Mouse (Mus musculus): ENCODE data around the gene Kcnc4. TPM values are rescaled to one million over a fixed set of nuclear protein-coding genes. Genes with fewer than 3 reads are reported as not detected.

Gene Kcnc4
- polyA plus RNA-seq, 1 experiment from 2014 or later, result not detected

DNA sequence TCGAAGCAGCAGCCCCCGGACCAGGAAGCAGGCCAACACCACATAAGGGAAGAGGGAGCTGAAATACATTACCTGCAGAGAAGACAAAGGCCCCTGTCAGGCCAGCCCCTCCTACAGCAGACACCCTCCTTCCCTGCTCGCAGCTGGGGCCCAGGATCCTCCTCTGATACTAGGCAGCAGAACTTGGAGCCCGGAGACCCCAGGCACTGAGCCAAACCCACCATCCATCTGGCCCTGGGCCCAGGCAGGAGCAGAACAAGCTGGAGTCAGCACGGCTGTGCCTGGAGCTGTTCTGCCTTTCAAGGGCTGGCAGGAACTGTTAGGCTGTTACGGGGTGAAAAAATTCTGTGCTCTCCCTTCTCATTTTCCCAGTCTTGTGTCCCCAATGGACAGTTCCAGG lies 32.1 kb upstream of the Kcnc4 start:
- Histone ChIP-seq H3K4me1 (replicated peaks) (no peaks in the 10 kb centered on the region), H3K27me3 (no peaks in the 10 kb centered on the region), H3K27ac (no peak overlapping the region), H3K4me2 (no peak overlapping the region), H3K4me3 (replicated peaks) (no peak overlapping the region), H3K9ac (no peak overlapping the region), H3K36me3 (no peaks in the 10 kb centered on the region), H3K9me3 (replicated peaks) (no peaks in the 10 kb centered on the region)
- ATAC-seq (ENCODE audit: low read depth) (peak; percentile 31; the same call in 1 of the 2 replicates), DNase-seq (no peak)
- WGBS (ENCODE audit: insufficient replicate concordance), result 45% methylated on average over 6 of the region's 6 CpGs

DNA sequence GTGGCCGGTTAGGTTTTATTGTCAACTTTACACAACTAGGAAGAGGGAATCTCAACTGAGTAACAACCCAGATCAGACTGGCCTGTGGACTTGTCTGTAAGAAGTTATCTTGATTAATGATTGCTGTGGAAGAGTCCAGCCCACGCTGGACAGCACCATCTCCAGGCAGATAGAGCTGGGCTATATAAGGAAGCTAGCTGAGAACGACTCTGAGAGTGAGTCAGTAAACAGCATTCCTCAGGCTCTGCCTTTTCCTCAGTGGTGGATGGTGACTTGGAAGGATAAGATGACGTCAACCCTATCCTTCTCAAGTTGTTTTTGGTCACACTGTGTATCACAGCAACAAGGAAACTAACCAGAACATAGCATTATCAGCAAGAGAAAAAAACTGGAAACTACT lies 29.3 kb upstream of the Kcnc4 start:
- no peaks in the 10 kb centered on the region for H3K9me3 ChIP-seq (replicated peaks)
- 23% methylated on average over 4 of the region's 4 CpGs for WGBS (ENCODE audit: insufficient replicate concordance)
- no peaks in the 10 kb centered on the region for H3K27me3 ChIP-seq
- no peaks in the 10 kb centered on the region for H3K36me3 ChIP-seq
- H3K4me1 ChIP-seq (replicated peaks), result no peaks in the 10 kb centered on the region
- no peak overlapping the region for H3K4me3 ChIP-seq (replicated peaks)
- H3K4me2 ChIP-seq, result no peak overlapping the region
- H3K27ac ChIP-seq, result no peak overlapping the region
- ATAC-seq (ENCODE audit: low read depth), result no peak
- no peak for DNase-seq
- no peak overlapping the region for H3K9ac ChIP-seq

DNA sequence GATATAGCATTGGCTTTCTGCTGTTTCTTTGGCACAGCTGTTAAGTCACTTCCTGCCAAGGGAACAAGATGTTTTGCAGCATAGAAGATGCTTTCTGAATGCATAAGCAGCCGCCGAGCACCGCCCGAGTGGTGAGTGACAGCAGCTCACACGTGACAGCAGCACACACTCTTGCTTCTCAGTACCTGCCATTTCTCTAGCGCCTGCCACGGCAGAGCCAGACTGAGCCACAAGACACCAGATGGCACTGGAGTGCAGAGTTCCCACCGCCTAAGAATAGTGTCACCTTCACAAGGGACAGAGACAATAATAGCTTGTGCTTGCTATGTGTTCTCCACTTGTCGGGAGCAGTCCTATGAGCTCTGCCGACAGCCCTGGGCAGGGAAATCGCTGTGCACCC lies 23.9 kb upstream of the Kcnc4 start:
- Histone ChIP-seq H3K36me3 (no peaks in the 10 kb centered on the region), H3K27ac (no peak overlapping the region), H3K27me3 (no peaks in the 10 kb centered on the region), H3K4me3 (replicated peaks) (no peak overlapping the region), H3K4me1 (replicated peaks) (no peaks in the 10 kb centered on the region), H3K9ac (no peak overlapping the region), H3K4me2 (no peak overlapping the region), H3K9me3 (replicated peaks) (no peaks in the 10 kb centered on the region)
- 33% methylated on average over 11 of the region's 11 CpGs for WGBS (ENCODE audit: insufficient replicate concordance)
- ATAC-seq (ENCODE audit: low read depth), result no peak
- DNase-seq, result no peak

DNA sequence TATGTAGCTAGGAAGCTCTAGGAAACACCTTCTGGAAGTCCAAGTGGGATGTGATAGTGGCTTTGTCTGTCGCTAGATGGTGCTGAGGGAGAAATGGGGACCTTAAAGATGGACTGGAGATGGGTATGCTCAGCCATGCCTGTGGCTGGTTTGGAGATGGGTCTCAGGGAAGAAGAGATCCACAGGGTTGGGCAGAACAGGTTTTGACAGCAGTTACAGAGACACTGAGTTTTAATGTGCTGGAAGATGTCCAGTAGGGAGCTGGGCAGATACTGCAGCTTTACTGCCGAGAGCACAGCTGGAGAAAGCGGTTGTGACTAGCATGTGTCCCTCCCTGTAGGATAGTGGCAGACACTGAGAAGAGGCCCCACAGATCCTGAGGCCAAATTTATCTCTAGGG lies 21.3 kb upstream of the Kcnc4 start:
- WGBS (ENCODE audit: insufficient replicate concordance), result 26% methylated on average over 3 of the region's 3 CpGs
- DNase-seq (no peak), ATAC-seq (ENCODE audit: low read depth) (no peak)
- H3K4me1 ChIP-seq (replicated peaks), result no peaks in the 10 kb centered on the region
- H3K27me3 ChIP-seq, result no peaks in the 10 kb centered on the region
- H3K4me3 ChIP-seq (replicated peaks), result no peak overlapping the region
- no peak overlapping the region for H3K9ac ChIP-seq
- H3K27ac ChIP-seq, result no peak overlapping the region
- no peaks in the 10 kb centered on the region for H3K36me3 ChIP-seq
- no peak overlapping the region for H3K4me2 ChIP-seq
- no peaks in the 10 kb centered on the region for H3K9me3 ChIP-seq (replicated peaks)

DNA sequence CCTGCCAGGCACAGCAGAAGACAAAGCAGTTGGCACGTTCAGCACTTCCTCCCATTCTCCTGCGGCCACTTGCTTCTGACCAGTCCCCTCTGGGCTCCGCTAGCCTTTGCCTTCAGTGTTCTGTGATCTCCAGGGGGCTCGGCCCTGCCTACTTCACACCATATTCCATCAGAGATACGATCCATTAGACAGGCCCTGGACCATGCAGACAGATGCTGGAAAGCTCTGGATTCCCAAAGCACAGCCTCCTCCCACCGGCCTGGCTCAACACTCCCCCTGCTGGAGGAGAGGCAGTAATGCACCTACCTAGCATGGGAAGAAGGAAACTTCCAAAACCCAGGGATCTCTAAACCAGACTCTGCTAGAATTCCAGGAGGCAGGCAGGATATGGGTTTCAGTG lies 12.8 kb upstream of the Kcnc4 start:
- whole genome bisulfite sequencing (ENCODE audit: insufficient replicate concordance), result 17% methylated on average over 6 of the region's 6 CpGs
- no peak for DNase-seq
- peaks cover 4% of the 10 kb centered on the region; the same call in 1 of the 2 replicates for H3K27me3 ChIP-seq
- H3K4me1 ChIP-seq (replicated peaks), result no peaks in the 10 kb centered on the region
- H3K4me3 ChIP-seq (replicated peaks), result no peak overlapping the region
- no peak overlapping the region for H3K4me2 ChIP-seq
- no peaks in the 10 kb centered on the region for H3K9me3 ChIP-seq (replicated peaks)
- no peak overlapping the region for H3K9ac ChIP-seq
- no peak for ATAC-seq (ENCODE audit: low read depth)
- H3K27ac ChIP-seq, result no peak overlapping the region
- no peaks in the 10 kb centered on the region for H3K36me3 ChIP-seq

DNA sequence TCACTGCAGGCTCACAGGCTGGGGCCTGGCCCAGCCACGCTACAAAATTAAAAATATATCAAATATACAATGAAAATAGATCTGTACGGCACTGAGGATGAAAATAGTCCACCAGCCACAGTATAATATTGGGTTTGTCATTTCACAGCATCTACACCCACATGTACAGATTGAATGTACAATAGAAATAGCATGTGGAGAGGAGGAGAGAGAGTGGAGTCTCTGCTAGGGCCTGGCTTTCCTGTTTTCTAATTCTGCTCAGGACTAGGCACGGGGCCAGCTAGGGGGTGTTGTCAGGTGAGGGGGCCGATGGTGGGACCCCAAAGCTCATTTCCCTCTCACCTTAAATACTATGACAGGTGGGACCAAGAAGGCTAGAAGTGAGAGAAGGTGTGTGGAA lies 9.7 kb upstream of the Kcnc4 start:
- Histone ChIP-seq H3K9me3 (replicated peaks) (no peaks in the 10 kb centered on the region), H3K4me3 (replicated peaks) (no peak overlapping the region), H3K9ac (no peak overlapping the region), H3K36me3 (no peaks in the 10 kb centered on the region), H3K4me2 (no peak overlapping the region), H3K4me1 (replicated peaks) (no peaks in the 10 kb centered on the region), H3K27me3 (peaks cover 17% of the 10 kb centered on the region), H3K27ac (no peak overlapping the region)
- ATAC-seq (ENCODE audit: low read depth) (no peak), DNase-seq (no peak)
- WGBS (ENCODE audit: insufficient replicate concordance), result 58% methylated on average over 4 of the region's 4 CpGs

DNA sequence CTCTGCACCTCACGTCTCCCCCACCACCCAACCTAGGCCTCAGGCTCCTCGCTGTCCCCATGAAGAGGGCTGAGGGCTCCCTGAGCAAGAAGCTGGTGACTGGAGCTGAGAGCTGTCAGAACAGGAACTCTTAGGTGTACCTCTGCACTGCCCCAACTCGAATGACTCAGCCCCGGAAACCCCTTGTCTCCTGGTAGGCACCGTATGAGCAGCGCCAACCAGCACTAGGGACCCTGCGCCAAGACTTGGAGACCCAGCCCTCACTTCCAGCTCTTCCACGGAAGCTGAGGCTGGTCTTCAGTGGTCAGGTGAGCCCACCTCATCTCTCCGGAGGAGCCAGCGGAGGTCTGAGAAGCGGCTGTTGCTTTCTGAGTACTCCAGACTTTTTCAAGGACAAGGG lies 8.8 kb upstream of the Kcnc4 start:
- Histone ChIP-seq H3K36me3 (no peaks in the 10 kb centered on the region), H3K4me1 (replicated peaks) (no peaks in the 10 kb centered on the region), H3K27ac (no peak overlapping the region), H3K27me3 (peaks cover 23% of the 10 kb centered on the region), H3K4me2 (no peak overlapping the region), H3K9me3 (replicated peaks) (no peaks in the 10 kb centered on the region), H3K4me3 (replicated peaks) (no peak overlapping the region), H3K9ac (no peak overlapping the region)
- ATAC-seq (ENCODE audit: low read depth) (no peak), DNase-seq (no peak)
- 76% methylated on average over 11 of the region's 11 CpGs for WGBS (ENCODE audit: insufficient replicate concordance)

DNA sequence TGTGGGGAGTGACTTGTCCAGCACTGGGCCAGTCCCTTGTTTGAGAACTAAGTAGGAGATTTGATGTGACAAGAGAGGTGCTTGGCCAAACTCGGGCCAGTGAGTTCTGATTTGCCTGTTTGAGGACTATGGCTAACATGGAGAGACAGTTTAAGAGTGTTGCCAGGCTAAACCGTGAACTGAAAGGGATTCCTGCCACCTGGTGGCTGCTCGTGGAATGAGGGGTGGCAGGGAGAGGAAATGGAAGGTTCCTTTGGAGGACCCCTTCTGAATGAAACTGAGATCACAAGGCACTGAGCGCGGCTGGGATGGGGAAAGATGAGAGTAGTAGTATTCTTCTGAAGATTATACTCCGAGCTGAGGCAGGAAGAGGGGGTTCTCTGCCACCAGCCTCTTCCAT lies 7.2 kb upstream of the Kcnc4 start:
- ATAC-seq (ENCODE audit: low read depth), result no peak
- H3K9me3 ChIP-seq (replicated peaks), result no peaks in the 10 kb centered on the region
- DNase-seq, result no peak
- H3K27me3 ChIP-seq, result peaks cover 38% of the 10 kb centered on the region
- no peak overlapping the region for H3K9ac ChIP-seq
- WGBS (ENCODE audit: insufficient replicate concordance), result 5% methylated on average over 6 of the region's 6 CpGs
- no peak overlapping the region for H3K4me3 ChIP-seq (replicated peaks)
- H3K27ac ChIP-seq, result no peak overlapping the region
- no peaks in the 10 kb centered on the region for H3K4me1 ChIP-seq (replicated peaks)
- H3K36me3 ChIP-seq, result no peaks in the 10 kb centered on the region
- no peak overlapping the region for H3K4me2 ChIP-seq

DNA sequence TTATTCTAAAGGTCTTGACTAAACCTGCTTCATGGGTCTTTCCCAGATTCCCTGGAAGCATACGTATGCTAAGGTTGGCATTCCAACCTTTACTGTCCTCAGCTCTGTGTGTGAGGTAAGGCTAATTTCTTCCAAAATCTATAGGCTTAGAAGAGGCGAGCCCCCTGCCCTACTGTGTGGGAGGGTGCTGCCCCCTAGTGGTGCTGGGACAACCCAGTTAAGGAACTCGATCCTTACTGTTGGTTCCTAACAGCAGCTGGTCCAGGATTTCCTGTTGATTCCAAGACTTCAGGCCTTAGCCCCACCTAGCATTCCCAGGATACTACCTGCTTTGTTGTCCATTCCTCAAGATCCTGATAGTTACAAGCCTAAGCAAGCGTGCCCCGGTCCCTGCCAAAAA lies 2.8 kb upstream of the Kcnc4 start:
- no peak overlapping the region for H3K27ac ChIP-seq
- H3K4me1 ChIP-seq (replicated peaks), result peaks cover 16% of the 10 kb centered on the region; the same call in 1 of the 2 replicates
- no peak overlapping the region for H3K4me3 ChIP-seq (replicated peaks)
- peaks cover 78% of the 10 kb centered on the region for H3K27me3 ChIP-seq
- H3K4me2 ChIP-seq, result no peak overlapping the region
- H3K9me3 ChIP-seq (replicated peaks), result no peaks in the 10 kb centered on the region
- H3K9ac ChIP-seq, result no peak overlapping the region
- no peaks in the 10 kb centered on the region for H3K36me3 ChIP-seq
- 12% methylated on average over 5 of the region's 5 CpGs for WGBS (ENCODE audit: insufficient replicate concordance)
- DNase-seq, result no peak
- no peak for ATAC-seq (ENCODE audit: low read depth)

DNA sequence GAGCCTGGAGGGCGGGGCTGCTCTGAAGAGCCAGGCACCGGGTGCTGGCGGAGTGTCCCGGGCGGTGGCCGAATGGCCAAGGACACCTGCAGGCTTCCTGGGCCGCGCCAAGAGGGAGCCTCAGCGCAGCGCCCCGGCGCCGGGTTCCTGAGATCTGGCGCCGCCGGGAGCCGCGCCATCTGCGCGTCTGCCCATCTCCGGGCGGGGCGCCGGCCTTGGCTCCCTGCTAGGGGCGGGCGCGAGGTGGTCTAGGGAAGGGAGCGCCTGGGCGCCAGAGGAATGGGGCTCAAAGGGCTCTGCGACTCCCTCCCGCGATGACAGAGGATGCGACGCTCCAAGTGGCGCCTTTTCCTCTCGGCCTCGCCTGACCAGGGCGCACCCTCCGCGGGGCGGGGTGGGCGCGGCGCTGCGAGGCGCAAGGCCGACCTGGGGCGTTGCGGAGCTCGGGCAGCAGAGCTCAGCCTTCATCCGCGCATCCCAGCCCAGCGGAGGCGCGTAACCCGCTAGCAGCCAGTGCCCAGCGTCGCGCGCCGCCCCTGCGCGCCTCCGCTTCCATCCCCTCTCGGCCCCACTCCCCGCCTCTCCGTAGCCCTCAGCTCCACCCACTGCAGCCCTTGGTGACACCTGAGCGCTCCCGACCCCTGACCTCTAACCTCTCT lies 550 bp upstream of the Kcnc4 start:
- Histone ChIP-seq H3K4me1 (replicated peaks) (peaks cover 16% of the 10 kb centered on the region; the same call in 1 of the 2 replicates), H3K36me3 (no peaks in the 10 kb centered on the region), H3K4me3 (replicated peaks) (peak overlapping the region; percentile 37), H3K4me2 (peak overlapping the region; percentile 51), H3K27me3 (peaks cover 90% of the 10 kb centered on the region), H3K9me3 (replicated peaks) (no peaks in the 10 kb centered on the region), H3K9ac (no peak overlapping the region), H3K27ac (no peak overlapping the region)
- DNase-seq (no peak), ATAC-seq (ENCODE audit: low read depth) (no peak)
- 2% methylated on average over 64 of the region's 69 CpGs for WGBS (ENCODE audit: insufficient replicate concordance)

DNA sequence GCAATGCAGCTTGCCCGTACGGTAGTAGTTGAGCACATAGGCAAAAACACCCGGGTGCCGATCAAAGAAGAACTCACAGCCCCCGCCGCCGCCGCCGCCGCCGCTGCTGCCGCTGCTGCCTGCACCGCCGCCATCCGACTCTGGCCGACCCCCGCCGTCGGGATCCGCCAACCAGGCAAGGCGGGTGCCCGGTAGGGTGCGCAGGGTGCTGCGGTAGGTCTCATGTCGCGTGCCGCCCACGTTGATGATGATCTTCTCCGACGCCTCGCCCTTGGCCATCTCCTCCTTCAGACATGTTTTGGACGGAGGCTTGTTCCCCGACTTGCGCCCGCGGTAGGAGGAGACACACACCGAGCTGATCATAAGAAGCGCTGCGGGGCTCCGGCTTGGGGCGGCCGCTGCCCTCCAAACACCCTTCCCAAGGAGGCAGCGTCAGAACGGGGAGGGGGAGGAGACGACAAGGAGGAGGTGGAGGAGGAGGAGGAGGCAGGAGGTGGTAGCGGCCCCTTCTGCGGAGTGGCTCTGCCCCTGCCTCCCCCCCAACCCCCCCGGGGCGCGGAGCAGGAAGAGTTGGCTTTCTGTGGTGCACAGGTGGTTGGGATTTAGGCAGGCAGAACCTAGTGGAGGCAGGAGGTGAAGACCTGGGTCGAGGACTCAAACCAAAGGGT lies 690 bp downstream of the Kcnc4 start:
- H3K36me3 ChIP-seq, result no peaks in the 10 kb centered on the region
- under 1% methylated on average over 51 of the region's 51 CpGs for WGBS (ENCODE audit: insufficient replicate concordance)
- H3K4me3 ChIP-seq (replicated peaks), result peak overlapping the region; percentile 37
- no peaks in the 10 kb centered on the region for H3K9me3 ChIP-seq (replicated peaks)
- no peak overlapping the region for H3K9ac ChIP-seq
- peaks cover 89% of the 10 kb centered on the region for H3K27me3 ChIP-seq
- peak overlapping the region; percentile 51 for H3K4me2 ChIP-seq
- H3K4me1 ChIP-seq (replicated peaks), result peaks cover 16% of the 10 kb centered on the region; the same call in 1 of the 2 replicates
- DNase-seq, result no peak
- ATAC-seq (ENCODE audit: low read depth), result no peak
- no peak overlapping the region for H3K27ac ChIP-seq

DNA sequence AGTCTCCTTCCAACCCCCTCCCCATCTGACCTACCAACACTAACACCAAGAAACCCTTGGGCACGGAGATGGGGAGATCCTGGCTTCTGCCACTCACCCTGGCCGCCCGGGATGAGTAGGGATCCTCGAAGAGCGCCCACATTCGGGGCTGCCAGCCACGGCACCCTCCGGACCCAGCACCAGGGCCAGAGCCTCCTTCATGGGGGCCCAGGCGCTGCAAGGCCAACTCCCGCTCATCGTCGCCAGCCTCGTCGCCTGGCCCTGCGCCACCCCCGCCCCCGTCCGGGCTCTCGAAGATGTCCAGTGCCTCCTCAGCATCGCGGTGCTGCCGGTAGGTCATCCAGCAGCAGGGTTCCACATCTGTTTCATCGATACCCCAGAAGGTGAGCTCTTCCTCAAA lies 1.2 kb downstream of the Kcnc4 start:
- Histone ChIP-seq H3K9me3 (replicated peaks) (no peaks in the 10 kb centered on the region), H3K27me3 (peaks cover 86% of the 10 kb centered on the region), H3K4me3 (replicated peaks) (no peak overlapping the region), H3K4me1 (replicated peaks) (peaks cover 16% of the 10 kb centered on the region; the same call in 1 of the 2 replicates), H3K4me2 (peak overlapping the region; percentile 51; the same call in 1 of the 2 replicates), H3K36me3 (no peaks in the 10 kb centered on the region), H3K27ac (no peak overlapping the region), H3K9ac (no peak overlapping the region)
- no peak for ATAC-seq (ENCODE audit: low read depth)
- 5% methylated on average over 23 of the region's 23 CpGs for WGBS (ENCODE audit: insufficient replicate concordance)
- DNase-seq, result no peak

All from liver, embryonic 13.5 days (tissue).